Mouse (Mus musculus): ENCODE data around the gene Exosc5.

Gene Exosc5

GRCm38 (mm10) chr7:25632679-25633078 is 26.3 kb upstream of the Exosc5 start:
- in situ Hi-C loops (cut with MboI, MseI), result no loop called here

GRCm38 (mm10) chr7:25636373-25636772 is 22.6 kb upstream of the Exosc5 start:
- in situ Hi-C loops (cut with MboI, MseI), result no loop called here

GRCm38 (mm10) chr7:25637099-25637498 is 21.9 kb upstream of the Exosc5 start:
- in situ Hi-C loops (cut with MboI, MseI), result no loop called here

GRCm38 (mm10) chr7:25639754-25640153 is 19.2 kb upstream of the Exosc5 start:
- in situ Hi-C loops (cut with MboI, MseI), result no loop called here

- in situ Hi-C loops (cut with MboI, MseI), result no loop called here
Measured at GRCm38 (mm10) chr7:25644136-25644535, 14.8 kb upstream of the Exosc5 start.

GRCm38 (mm10) chr7:25644631-25645030 is 14.3 kb upstream of the Exosc5 start:
- in situ Hi-C loops (cut with MboI, MseI), result loop anchor here in 1 of 2 experiments (5.0 kb wide), 1 partner anchor 43 kb away; the partner anchor contains the start of gene Tgfb1

GRCm38 (mm10) chr7:25645074-25645473 is 13.9 kb upstream of the Exosc5 start:
- in situ Hi-C loops (cut with MboI, MseI), result loop anchor here in 1 of 2 experiments (5.0 kb wide), 1 partner anchor 42 kb away; the partner anchor contains the start of gene Tgfb1

GRCm38 (mm10) chr7:25647574-25648123 is 11.3 kb upstream of the Exosc5 start:
- in situ Hi-C loops (cut with MboI, MseI), result loop anchor here in 1 of 2 experiments (5.0 kb wide), 1 partner anchor 40 kb away; the partner anchor contains the start of gene Tgfb1

- in situ Hi-C loops (cut with MboI, MseI), result loop anchor here in 1 of 2 experiments (5.0 kb wide), 1 partner anchor 37 kb away; the partner anchor contains the start of gene Tgfb1
Measured at GRCm38 (mm10) chr7:25649839-25650238, 9.1 kb upstream of the Exosc5 start.

GRCm38 (mm10) chr7:25651281-25651680 is 7.7 kb upstream of the Exosc5 start:
- in situ Hi-C loops (cut with MboI, MseI), result no loop called here

- in situ Hi-C loops (cut with MboI, MseI), result no loop called here
Measured at GRCm38 (mm10) chr7:25652244-25652759, 6.7 kb upstream of the Exosc5 start.

- in situ Hi-C loops (cut with MboI, MseI), result loop anchor here (5.0 kb wide), 1 partner anchor 34 kb away; no protein-coding TSS in a partner anchor
Measured at GRCm38 (mm10) chr7:25655601-25656428, 3.1 kb upstream of the Exosc5 start.

GRCm38 (mm10) chr7:25657785-25658184 is 1.2 kb upstream of the Exosc5 start:
- in situ Hi-C loops (cut with MboI, MseI), result loop anchor here (5.0 kb wide), 1 partner anchor 35 kb away; no protein-coding TSS in a partner anchor

- in situ Hi-C loops (cut with MboI, MseI), result no loop called here
Measured at GRCm38 (mm10) chr7:25666381-25666780, 7.4 kb downstream of the Exosc5 start.

GRCm38 (mm10) chr7:25669158-25669557 is 10.2 kb downstream of the Exosc5 start:
- in situ Hi-C loops (cut with MboI, MseI), result no loop called here

- in situ Hi-C loops (cut with MboI, MseI), result no loop called here
Measured at GRCm38 (mm10) chr7:25669631-25670030, 10.7 kb downstream of the Exosc5 start.

GRCm38 (mm10) chr7:25670096-25670495 is 11.1 kb downstream of the Exosc5 start:
- in situ Hi-C loops (cut with MboI, MseI), result no loop called here

- in situ Hi-C loops (cut with MboI, MseI), result no loop called here
Measured at GRCm38 (mm10) chr7:25671686-25672085, 12.7 kb downstream of the Exosc5 start.

- in situ Hi-C loops (cut with MboI, MseI), result no loop called here
Measured at GRCm38 (mm10) chr7:25672442-25672841, 13.5 kb downstream of the Exosc5 start.

GRCm38 (mm10) chr7:25674297-25674696 is 15.3 kb downstream of the Exosc5 start:
- in situ Hi-C loops (cut with MboI, MseI), result no loop called here

- in situ Hi-C loops (cut with MboI, MseI), result loop anchor here in 1 of 2 experiments (25.0 kb wide), 1 partner anchor 1288 kb away; the partner anchor contains the start of gene Smg9
Measured at GRCm38 (mm10) chr7:25674719-25675300, 15.8 kb downstream of the Exosc5 start, which contains the start of gene Tmem91. Gene Tmem91, minus strand, starts transcription at chr7:25675166.

- in situ Hi-C loops (cut with MboI, MseI), result loop anchor here in 1 of 2 experiments (25.0 kb wide), 1 partner anchor 1288 kb away; the partner anchor contains the start of gene Smg9
Measured at GRCm38 (mm10) chr7:25675405-25675804, 16.4 kb downstream of the Exosc5 start.

All from T-helper 17 cell (primary cell).